Comparison of ENCODE assay signal across 8 mouse cellular contexts in genomic region chr2:112493539-112494260, GRCm38 (mm10). TPM values are rescaled to one million over a fixed set of nuclear protein-coding genes. Genes with fewer than 3 reads are reported as not detected.
A peak's percentile ranks its signal among the peaks of the same experiment; 100 is the strongest.
DNase-seq lines count a peak whose midpoint lies in the region; ATAC-seq and TF ChIP-seq lines count a peak whose summit lies in the region.

No protein-coding gene starts in this region.

- intact Hi-C loops in left cerebral cortex, adult 2 months (cut with DNase I), result loop anchor here (2.0 to 5.0 kb wide), 2 partner anchors 39 to 231 kb away; partner anchors contain the start of genes Emc7 and Nop10
- intact Hi-C loops in left cerebral cortex, postnatal 25 days (cut with DNase I), result no loop called here

- H3K36me3 ChIP-seq in hindbrain, embryonic 15.5 days, result no peaks in the 10 kb centered on the region
- H3K36me3 ChIP-seq in midbrain, postnatal 0 days (ENCODE audit: insufficient read depth, low read length), result no peaks in the 10 kb centered on the region

- 48% methylated on average over 11 of the region's 11 CpGs for WGBS in hindbrain, embryonic 15.5 days
- WGBS in midbrain, postnatal 0 days, result 41% methylated on average over 11 of the region's 11 CpGs

- H3K27ac ChIP-seq in left cerebral cortex, adult 2 months, result peak overlapping the region; percentile 95
- H3K27ac ChIP-seq in hindbrain, embryonic 15.5 days (replicated peaks), result peak overlapping the region; percentile 97
- peak overlapping the region; percentile 93 for H3K27ac ChIP-seq in midbrain, postnatal 0 days (ENCODE audit: low read depth, low read length)

- H3K9me3 ChIP-seq in hindbrain, embryonic 15.5 days, result no peaks in the 10 kb centered on the region
- no peaks in the 10 kb centered on the region for H3K9me3 ChIP-seq in midbrain, postnatal 0 days (ENCODE audit: low read length)

- H3K9ac ChIP-seq in hindbrain, embryonic 15.5 days, result peak overlapping the region; percentile 98
- H3K9ac ChIP-seq in midbrain, postnatal 0 days (replicated peaks; ENCODE audit: low read length, poor library complexity, severe bottlenecking), result peak overlapping the region; percentile 99

- DNase-seq in left cerebral cortex, adult 2 months (ENCODE audit: extremely low spot score in 1 of 2, low spot score in 2 of 2), result no peak
- no peak for DNase-seq in left cerebral cortex, postnatal 25 days (ENCODE audit: low spot score in 2 of 2)
- DNase-seq in midbrain, postnatal 0 days (ENCODE audit: low spot score), result no peak
- DNase-seq in urinary bladder, postnatal 25 days (ENCODE audit: low spot score), result no peak
- no peak for DNase-seq in adrenal gland, postnatal 36 days
- DNase-seq in frontal cortex, postnatal 36 days (ENCODE audit: low spot score in 2 of 2), result no peak

- no peak for TF ChIP-seq CTCF in left cerebral cortex, adult 2 months (IDR thresholded peaks at IDR 0.05)
- no peak for TF ChIP-seq CTCF in midbrain, postnatal 0 days (IDR thresholded peaks at IDR 0.05)

- H3K4me2 ChIP-seq in hindbrain, embryonic 15.5 days, result peak overlapping the region; percentile 63
- H3K4me2 ChIP-seq in midbrain, postnatal 0 days (ENCODE audit: low read depth, low read length, poor library complexity, severe bottlenecking), result peak overlapping the region; percentile 77

- H3K4me3 ChIP-seq in left cerebral cortex, adult 2 months, result peak overlapping the region; percentile 69
- peak overlapping the region; percentile 94 for H3K4me3 ChIP-seq in hindbrain, embryonic 15.5 days
- H3K4me3 ChIP-seq in midbrain, postnatal 0 days (ENCODE audit: low read depth, low read length), result peak overlapping the region; percentile 85

- no peaks in the 10 kb centered on the region for H3K27me3 ChIP-seq in hindbrain, embryonic 15.5 days
- H3K27me3 ChIP-seq in midbrain, postnatal 0 days (ENCODE audit: insufficient read depth, low read length), result no peaks in the 10 kb centered on the region

- H3K4me1 ChIP-seq in hindbrain, embryonic 15.5 days (replicated peaks), result peaks cover 14% of the 10 kb centered on the region
- H3K4me1 ChIP-seq in midbrain, postnatal 0 days (ENCODE audit: insufficient read depth, low read length), result no peaks in the 10 kb centered on the region

- peak; percentile 17 for ATAC-seq in common myeloid progenitor, adult 5-6 weeks (replicated peaks; ENCODE audit: low read depth, poor library complexity, severe bottlenecking)
- peak; percentile 17 for ATAC-seq in hindbrain, embryonic 15.5 days (ENCODE audit: low FRiP score, low read depth)
- no peak for ATAC-seq in midbrain, postnatal 0 days (ENCODE audit: low FRiP score)

RNA-seq across cellular contexts. Expression of gene Aven, which starts 0.9 kb away (rescaled TPM):
- 10 to 100 TPM in 1 of 2 experiments, 1 to 10 TPM in 1; 9.8 to 11.2 TPM for total RNA-seq in left cerebral cortex, adult 2 months (2021)
- total RNA-seq in left cerebral cortex, postnatal 25 days (2021), result 10 to 100 TPM in 1 of 2 experiments, 1 to 10 TPM in 1; 9.6 to 11.4 TPM
- total RNA-seq in common myeloid progenitor, adult 5-6 weeks (2017), result 31.7 and 35.2 TPM in 2 replicates
- 3.9 and 4.4 TPM in 2 replicates for polyA plus RNA-seq in hindbrain, embryonic 15.5 days (2015; fragmentation: Nextera tagmentation; extraction: Ambion mirVana)
- 6.7 and 8.9 TPM in 2 replicates for total RNA-seq in midbrain, postnatal 0 days (2014; rRNA removed)
- polyA plus RNA-seq in midbrain, postnatal 0 days (2015; fragmentation: Nextera tagmentation; extraction: Ambion mirVana), result 2.8 and 3.5 TPM in 2 replicates
- 10 to 100 TPM; 17.5 to 20.5 TPM for total RNA-seq in adrenal gland, postnatal 36 days (2021)

RNA-seq across cellular contexts. Expression of gene Chrm5, which starts 13.1 kb away (rescaled TPM):
- 1 to 10 TPM; 1.7 to 2.5 TPM for total RNA-seq in left cerebral cortex, adult 2 months (2021)
- total RNA-seq in left cerebral cortex, postnatal 25 days (2021), result 1 to 10 TPM in 1 of 2 experiments, under 1 TPM in 1; 0.87 to 2.2 TPM
- not detected in 2 replicates for total RNA-seq in common myeloid progenitor, adult 5-6 weeks (2017)
- 0.84 and 0.93 TPM in 2 replicates for polyA plus RNA-seq in hindbrain, embryonic 15.5 days (2015; fragmentation: Nextera tagmentation; extraction: Ambion mirVana)
- total RNA-seq in midbrain, postnatal 0 days (2014; rRNA removed), result 7.6 and 7.7 TPM in 2 replicates
- 2.7 and 3.1 TPM in 2 replicates for polyA plus RNA-seq in midbrain, postnatal 0 days (2015; fragmentation: Nextera tagmentation; extraction: Ambion mirVana)
- total RNA-seq in adrenal gland, postnatal 36 days (2021), result not detected

RNA-seq across cellular contexts. Expression of gene Emc7, which starts 38.9 kb away (rescaled TPM):
- 10 to 100 TPM; 47.1 to 52.2 TPM for total RNA-seq in left cerebral cortex, adult 2 months (2021)
- total RNA-seq in left cerebral cortex, postnatal 25 days (2021), result 10 to 100 TPM; 49.7 TPM
- 8.8 and 13.7 TPM in 2 replicates for total RNA-seq in common myeloid progenitor, adult 5-6 weeks (2017)
- polyA plus RNA-seq in hindbrain, embryonic 15.5 days (2015; fragmentation: Nextera tagmentation; extraction: Ambion mirVana), result 22.1 and 22.9 TPM in 2 replicates
- total RNA-seq in midbrain, postnatal 0 days (2014; rRNA removed), result 16.8 and 19.5 TPM in 2 replicates
- polyA plus RNA-seq in midbrain, postnatal 0 days (2015; fragmentation: Nextera tagmentation; extraction: Ambion mirVana), result 33.1 and 33.5 TPM in 2 replicates
- 10 to 100 TPM; 32.8 to 35.5 TPM for total RNA-seq in adrenal gland, postnatal 36 days (2021)
